Mouse (Mus musculus): ENCODE data around the gene Rbm45.

GRCm38 (mm10) chr2:76409986-76410385, 40.2 kb downstream of the Rbm45 start:
- TF ChIP-seq POLR2A (IDR thresholded peaks at IDR 0.05; ENCODE audit: borderline replicate concordance, insufficient read depth, low read length) (no peak), CTCF (IDR thresholded peaks at IDR 0.05; ENCODE audit: borderline replicate concordance, insufficient read depth, low read depth, low read length) (no peak)
